Mouse (Mus musculus) intestine, embryonic 15.5 days (tissue): ENCODE measurements around the gene Cgnl1. TPM values are rescaled to one million over a fixed set of nuclear protein-coding genes. Genes with fewer than 3 reads are reported as not detected.

Source experiments
- ATAC-seq: fragments of 200-750 bp; cut with Nextera tagmentation; 2 replicates; pipeline ENCODE4 v1.8.0; 2017; ENCODE audit warnings: moderate TSS enrichment, moderate library complexity
- H3K27ac ChIP-seq: fragments of 300-500 bp; sonication (generic); 2 replicates; pipeline ENCODE4 v1.5.1; 2015; ENCODE audit warnings: mild to moderate bottlenecking, inconsistent platforms
- H3K27me3 ChIP-seq: fragments of 300-500 bp; sonication (generic); replicated peaks from 2 replicates; pipeline ENCODE4 v1.6.1; 2015; ENCODE audit warnings: inconsistent platforms
- H3K36me3 ChIP-seq: fragments of 300-500 bp; sonication (generic); 2 replicates; pipeline ENCODE4 v1.6.1; 2015; ENCODE audit warnings: inconsistent platforms
- H3K4me1 ChIP-seq: fragments of 300-500 bp; sonication (generic); replicated peaks from 2 replicates; pipeline ENCODE4 v1.6.1; 2015; ENCODE audit warnings: inconsistent platforms
- H3K4me2 ChIP-seq: fragments of 300-500 bp; sonication (generic); replicated peaks from 2 replicates; pipeline ENCODE4 v1.6.1; 2015; ENCODE audit warnings: mild to moderate bottlenecking, inconsistent platforms
- H3K4me3 ChIP-seq: fragments of 300-500 bp; sonication (generic); replicated peaks from 2 replicates; pipeline ENCODE4 v1.5.1; 2015; ENCODE audit warnings: inconsistent platforms
- H3K9ac ChIP-seq: fragments of 300-500 bp; sonication (generic); 2 replicates; pipeline ENCODE4 v1.6.1; 2015; ENCODE audit warnings: inconsistent platforms
- H3K9me3 ChIP-seq: fragments of 300-500 bp; sonication (generic); 2 replicates; pipeline ENCODE4 v1.6.1; 2016; ENCODE audit warnings: inconsistent platforms
- WGBS: fragments of 180-500 bp; shearing (Covaris S2); methylation state at CpG from one replicate; pipeline ENCODE4 v1.1.7; 2015; 5-methylcytosine and 5-hydroxymethylcytosine counted together
- polyA plus RNA-seq: library from polyadenylated mRNA; unstranded; fragments of >200 nt; fragmentation: Nextera tagmentation; extraction: Ambion mirVana; gene quantifications from 2 replicates; pipeline ENCODE4 v1.2.1, GENCODE M21; 2015

Cgnl1 gene
- polyA plus RNA-seq, 1 experiment from 2014 or later = 9.0 TPM

- H3K27ac ChIP-seq = no peak overlapping the region; the same call in 1 of the 2 replicates
- no peak overlapping the region for H3K4me3 ChIP-seq
- H3K36me3 ChIP-seq = no peaks in the 10 kb centered on the region
- peaks cover 38% of the 10 kb centered on the region for H3K4me1 ChIP-seq
- H3K4me2 ChIP-seq = no peak overlapping the region
- ATAC-seq = peak; percentile 24
- H3K27me3 ChIP-seq = no peaks in the 10 kb centered on the region
- WGBS = 52% methylated on average over 11 of the region's 11 CpGs
- no peak overlapping the region for H3K9ac ChIP-seq
- H3K9me3 ChIP-seq = no peaks in the 10 kb centered on the region
Measured at GRCm38 (mm10) chr9:71663421-71664217, 107.8 kb downstream of the Cgnl1 start.

DNA sequence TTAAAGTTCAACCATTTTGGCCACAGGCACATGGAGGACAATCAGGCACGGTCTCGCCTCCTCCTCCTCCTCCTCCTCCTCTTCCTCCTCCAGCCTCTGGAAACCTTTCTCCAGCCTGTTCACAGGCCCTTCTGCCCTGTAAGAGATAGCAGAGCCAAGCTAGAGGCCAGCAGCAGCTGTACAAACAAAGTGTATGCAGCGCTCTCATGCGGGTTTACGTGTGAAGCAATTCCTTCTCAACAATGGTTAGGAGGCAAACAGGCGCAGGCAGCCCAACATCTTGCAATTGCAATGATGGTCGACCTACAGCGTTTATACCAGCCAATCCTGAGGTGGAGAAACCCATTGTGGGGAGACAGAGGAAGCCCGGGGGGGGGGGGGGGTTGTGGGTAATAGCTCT lies 110.9 kb downstream of the Cgnl1 start:
- no peak overlapping the region for H3K4me2 ChIP-seq
- WGBS = 24% methylated on average over 9 of the region's 9 CpGs

DNA sequence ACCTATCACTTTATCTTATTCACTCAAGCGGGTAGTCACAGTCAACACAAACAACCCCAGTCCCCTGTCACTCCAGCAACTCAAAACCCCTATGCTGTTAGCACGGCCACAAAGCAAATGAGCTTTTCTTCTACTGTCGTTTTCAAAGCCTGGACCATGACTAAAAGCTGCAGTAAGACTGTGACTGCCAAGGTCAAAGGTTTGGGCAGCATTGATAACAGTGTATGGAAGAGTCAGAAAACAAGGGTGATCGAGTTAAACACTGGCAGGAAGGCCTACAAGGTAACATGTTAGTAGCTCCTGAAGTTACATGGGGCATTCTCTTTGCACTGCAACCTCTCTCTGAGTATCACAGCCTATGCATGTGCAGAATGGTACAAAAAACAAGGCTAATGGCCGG lies 111.7 kb downstream of the Cgnl1 start:
- Histone ChIP-seq H3K4me2 (no peak overlapping the region), H3K27ac (no peak overlapping the region), H3K4me1 (peaks cover 18% of the 10 kb centered on the region), H3K36me3 (no peaks in the 10 kb centered on the region), H3K9ac (no peak overlapping the region), H3K27me3 (no peaks in the 10 kb centered on the region), H3K9me3 (no peaks in the 10 kb centered on the region), H3K4me3 (no peak overlapping the region)
- 68% methylated on average over 5 of the region's 5 CpGs for WGBS
- ATAC-seq = no peak

More for the DNA sequence above, 110.9 kb downstream of the Cgnl1 start:
- Histone ChIP-seq H3K4me1 (peaks cover 18% of the 10 kb centered on the region), H3K4me3 (no peak overlapping the region), H3K9ac (no peak overlapping the region), H3K27me3 (no peaks in the 10 kb centered on the region), H3K36me3 (no peaks in the 10 kb centered on the region), H3K9me3 (no peaks in the 10 kb centered on the region), H3K27ac (peak overlapping the region; percentile 36; the same call in 1 of the 2 replicates)
- peak; percentile 75 for ATAC-seq

DNA sequence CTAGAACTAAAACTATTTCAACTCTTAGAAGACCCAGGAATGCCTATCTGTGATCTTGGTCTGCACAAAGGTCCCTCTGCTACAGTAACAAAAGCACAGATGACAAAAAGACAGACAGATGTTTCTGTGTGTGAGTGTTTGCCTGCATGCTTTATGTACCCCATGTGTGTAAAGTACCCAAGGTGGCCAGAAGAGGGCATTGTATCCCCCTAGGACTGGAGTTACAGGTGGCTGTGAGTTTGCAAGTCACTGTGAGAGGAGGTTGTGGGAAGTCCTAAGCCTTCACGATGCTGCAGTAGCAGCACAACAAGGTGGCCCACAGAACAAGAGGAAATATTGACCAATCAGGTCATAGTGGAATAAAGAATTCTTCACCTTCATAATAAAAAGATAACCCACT lies 114.2 kb downstream of the Cgnl1 start:
- Histone ChIP-seq H3K27me3 (no peaks in the 10 kb centered on the region), H3K4me2 (no peak overlapping the region), H3K4me1 (peaks cover 7% of the 10 kb centered on the region; the same call in 1 of the 2 replicates), H3K9me3 (no peaks in the 10 kb centered on the region), H3K27ac (no peak overlapping the region), H3K9ac (no peak overlapping the region), H3K36me3 (no peaks in the 10 kb centered on the region), H3K4me3 (no peak overlapping the region)
- 97% methylated on average over 1 of the region's 1 CpGs for WGBS
- no peak for ATAC-seq

DNA sequence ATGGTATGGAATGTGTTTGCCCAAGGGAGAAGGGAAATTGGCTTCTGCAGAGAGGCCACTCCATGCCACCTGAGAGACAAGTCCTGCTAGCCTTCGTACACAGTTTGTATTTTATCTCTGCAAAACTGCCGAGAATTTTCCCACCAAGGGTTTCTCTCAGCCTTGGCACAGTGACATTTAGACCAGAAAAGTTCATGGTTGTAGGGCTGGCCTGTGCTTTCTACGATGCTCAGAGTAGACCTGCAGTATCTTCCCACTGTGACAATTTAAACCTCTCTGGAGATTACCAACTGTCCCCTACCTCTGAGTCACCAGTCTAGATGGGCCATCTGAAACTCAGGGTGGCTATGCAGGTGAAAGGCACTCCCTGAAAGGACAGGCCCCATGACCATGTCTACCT lies 116.5 kb downstream of the Cgnl1 start:
- no peaks in the 10 kb centered on the region for H3K4me1 ChIP-seq
- H3K27me3 ChIP-seq = no peaks in the 10 kb centered on the region
- H3K9me3 ChIP-seq = no peaks in the 10 kb centered on the region
- H3K9ac ChIP-seq = no peak overlapping the region
- no peak overlapping the region for H3K4me2 ChIP-seq
- no peak overlapping the region for H3K27ac ChIP-seq
- no peaks in the 10 kb centered on the region for H3K36me3 ChIP-seq
- ATAC-seq = no peak
- no peak overlapping the region for H3K4me3 ChIP-seq
- WGBS = 68% methylated on average over 3 of the region's 3 CpGs

GRCm38 (mm10) chr9:71646115-71646514 lies 125.3 kb downstream of the Cgnl1 start:
- no peak overlapping the region for H3K27ac ChIP-seq
- ATAC-seq = no peak
- H3K4me3 ChIP-seq = no peak overlapping the region
- H3K27me3 ChIP-seq = no peaks in the 10 kb centered on the region
- H3K9ac ChIP-seq = no peak overlapping the region
- WGBS = 35% methylated on average over 6 of the region's 6 CpGs
- H3K9me3 ChIP-seq = no peaks in the 10 kb centered on the region
- no peaks in the 10 kb centered on the region for H3K36me3 ChIP-seq
- H3K4me1 ChIP-seq = no peaks in the 10 kb centered on the region
- H3K4me2 ChIP-seq = no peak overlapping the region

GRCm38 (mm10) chr9:71643611-71644010 lies 127.8 kb downstream of the Cgnl1 start:
- H3K4me1 ChIP-seq = no peaks in the 10 kb centered on the region
- H3K4me3 ChIP-seq = no peak overlapping the region
- no peaks in the 10 kb centered on the region for H3K9me3 ChIP-seq
- no peak for ATAC-seq
- 92% methylated on average over 4 of the region's 4 CpGs for WGBS
- no peak overlapping the region for H3K9ac ChIP-seq
- no peak overlapping the region for H3K27ac ChIP-seq
- no peak overlapping the region for H3K4me2 ChIP-seq
- H3K36me3 ChIP-seq = no peaks in the 10 kb centered on the region
- no peaks in the 10 kb centered on the region for H3K27me3 ChIP-seq

DNA sequence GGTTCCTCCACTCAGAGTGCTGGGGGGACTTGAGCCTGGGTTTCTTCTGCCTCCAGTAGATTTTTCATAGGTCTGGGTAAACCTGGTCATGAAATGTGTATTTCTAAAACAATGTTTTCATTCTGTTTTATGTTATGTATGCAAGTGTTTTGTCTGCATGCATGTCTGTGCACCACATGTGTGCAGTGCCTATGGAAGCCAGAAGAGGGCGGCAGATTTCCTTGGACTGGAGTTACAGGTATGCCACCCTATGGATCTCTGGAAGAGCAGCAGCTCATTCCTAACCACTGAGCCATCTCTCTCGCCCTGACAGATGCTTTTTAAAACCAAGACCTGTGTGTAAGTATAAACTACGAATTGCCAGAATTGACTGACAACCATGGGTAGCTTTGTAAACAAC lies 129.1 kb downstream of the Cgnl1 start:
- H3K4me3 ChIP-seq = no peak overlapping the region
- H3K36me3 ChIP-seq = no peaks in the 10 kb centered on the region
- no peak overlapping the region for H3K27ac ChIP-seq
- H3K9me3 ChIP-seq = no peaks in the 10 kb centered on the region
- 96% methylated on average over 3 of the region's 3 CpGs for WGBS
- no peak for ATAC-seq
- no peak overlapping the region for H3K4me2 ChIP-seq
- no peak overlapping the region for H3K9ac ChIP-seq
- H3K27me3 ChIP-seq = no peaks in the 10 kb centered on the region
- no peaks in the 10 kb centered on the region for H3K4me1 ChIP-seq

- Histone ChIP-seq H3K27ac (no peak overlapping the region), H3K4me2 (no peak overlapping the region), H3K9ac (no peak overlapping the region), H3K9me3 (no peaks in the 10 kb centered on the region), H3K36me3 (no peaks in the 10 kb centered on the region), H3K27me3 (no peaks in the 10 kb centered on the region), H3K4me3 (no peak overlapping the region), H3K4me1 (0 out of 2 replicates have a peak, but pooled peaks cover 3% of the 10 kb centered on the region)
- ATAC-seq = no peak
- WGBS = 83% methylated on average over 4 of the region's 4 CpGs
Measured at GRCm38 (mm10) chr9:71640361-71640927, 131.0 kb downstream of the Cgnl1 start.

DNA sequence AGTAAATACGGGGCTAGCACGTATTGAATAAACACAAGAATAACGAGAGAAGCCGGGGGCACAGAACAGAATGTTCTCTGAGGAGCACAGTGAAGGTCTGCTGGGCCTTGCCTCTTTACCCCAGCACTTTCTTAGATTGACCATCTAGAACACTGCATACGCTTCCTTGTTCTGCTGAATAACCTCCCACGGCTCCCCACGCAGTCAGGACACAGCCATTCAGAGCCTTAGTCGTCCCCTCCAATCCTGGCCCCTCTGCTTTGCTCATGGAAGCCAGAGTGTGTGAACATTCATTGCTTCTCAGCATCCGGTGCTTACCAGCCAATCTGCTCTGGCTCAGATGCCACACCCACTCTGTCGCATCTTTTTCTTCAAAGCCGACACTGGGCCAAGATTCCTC lies 133.2 kb downstream of the Cgnl1 start:
- Histone ChIP-seq H3K4me2 (no peak overlapping the region), H3K9me3 (no peaks in the 10 kb centered on the region), H3K9ac (no peak overlapping the region), H3K27me3 (no peaks in the 10 kb centered on the region), H3K4me3 (no peak overlapping the region), H3K36me3 (no peaks in the 10 kb centered on the region), H3K27ac (no peak overlapping the region), H3K4me1 (0 out of 2 replicates have a peak, but pooled peaks cover 3% of the 10 kb centered on the region)
- 68% methylated on average over 11 of the region's 11 CpGs for WGBS
- no peak for ATAC-seq

GRCm38 (mm10) chr9:71636854-71637253 lies 134.5 kb downstream of the Cgnl1 start:
- ATAC-seq = no peak
- Histone ChIP-seq H3K9me3 (no peaks in the 10 kb centered on the region), H3K4me2 (no peak overlapping the region), H3K36me3 (0 out of 2 replicates have a peak, but pooled peaks cover under 1% of the 10 kb centered on the region), H3K4me1 (0 out of 2 replicates have a peak, but pooled peaks cover 3% of the 10 kb centered on the region), H3K9ac (no peak overlapping the region), H3K27ac (no peak overlapping the region), H3K27me3 (no peaks in the 10 kb centered on the region), H3K4me3 (no peak overlapping the region)
- WGBS = 84% methylated on average over 1 of the region's 1 CpGs

- WGBS = 57% methylated on average over 1 of the region's 1 CpGs
- ATAC-seq = no peak
- Histone ChIP-seq H3K4me2 (no peak overlapping the region), H3K27me3 (no peaks in the 10 kb centered on the region), H3K4me1 (0 out of 2 replicates have a peak, but pooled peaks cover 3% of the 10 kb centered on the region), H3K9me3 (no peaks in the 10 kb centered on the region), H3K4me3 (no peak overlapping the region), H3K27ac (no peak overlapping the region), H3K9ac (no peak overlapping the region), H3K36me3 (0 out of 2 replicates have a peak, but pooled peaks cover 3% of the 10 kb centered on the region)
Measured at GRCm38 (mm10) chr9:71635627-71636026, 135.8 kb downstream of the Cgnl1 start.
